Mouse (Mus musculus): Measurements from ENCODE around the gene Pde1a. TPM values are rescaled to one million over a fixed set of nuclear protein-coding genes. Genes with fewer than 3 reads are reported as not detected.
"Not testable (repeated sequence)": the region's sequence is repeated elsewhere in the genome, so short reads cannot be mapped to it uniquely, and the experiment has no call there.

The Pde1a gene
- polyA plus RNA-seq, 1 experiment from 2014 or later = 17.8 TPM

DNA sequence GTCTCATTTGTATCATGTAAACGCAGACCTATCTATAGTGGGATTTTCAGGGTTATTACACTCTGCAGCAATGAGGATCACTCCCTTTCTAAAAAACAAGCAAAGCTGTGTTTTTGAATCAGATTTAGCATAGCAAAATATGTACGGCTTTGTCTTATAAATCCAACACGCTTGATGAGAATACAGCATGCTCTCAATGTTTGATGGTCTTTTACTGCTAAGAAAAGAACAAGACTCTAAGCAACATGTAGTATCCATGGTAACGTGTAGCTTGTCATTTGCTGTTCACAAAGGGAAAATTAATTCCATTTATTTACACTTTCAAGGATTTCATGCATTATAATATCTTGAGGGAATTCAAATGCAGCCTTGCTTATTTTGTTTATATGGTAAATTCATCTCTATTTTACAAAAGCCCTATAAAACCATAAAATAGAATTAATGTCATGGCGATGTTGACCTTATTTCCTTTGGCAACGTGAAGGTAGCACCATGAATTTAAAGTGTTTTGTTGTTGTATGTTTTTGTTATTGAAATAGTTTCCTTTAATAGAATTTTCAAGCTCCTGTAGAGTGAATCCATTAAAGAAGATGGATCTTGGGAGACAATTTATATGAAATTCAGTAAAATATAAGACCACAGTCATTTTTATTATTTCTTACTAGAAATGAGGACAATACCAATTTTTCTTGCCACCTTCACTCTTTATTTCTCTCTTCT, 245.5 kb downstream of the Pde1a start:
- 88% methylated on average over 6 of the region's 6 CpGs for WGBS
- no peaks in the 10 kb centered on the region for H3K9me3 ChIP-seq (ENCODE audit: low read length)
- no peak overlapping the region for H3K4me3 ChIP-seq (ENCODE audit: low read length)
- no peaks in the 10 kb centered on the region for H3K36me3 ChIP-seq (ENCODE audit: insufficient read depth, low read length)
- no peak overlapping the region for H3K4me2 ChIP-seq (replicated peaks; ENCODE audit: low read depth, low read length)
- H3K27ac ChIP-seq (ENCODE audit: low read length) = no peak overlapping the region
- H3K9ac ChIP-seq (replicated peaks; ENCODE audit: low read length) = no peak overlapping the region
- no peak for ATAC-seq (ENCODE audit: low FRiP score, low TSS enrichment)
- H3K27me3 ChIP-seq (ENCODE audit: insufficient read depth, low read length) = no peaks in the 10 kb centered on the region
- H3K4me1 ChIP-seq (ENCODE audit: insufficient read depth, low read length) = no peaks in the 10 kb centered on the region

DNA sequence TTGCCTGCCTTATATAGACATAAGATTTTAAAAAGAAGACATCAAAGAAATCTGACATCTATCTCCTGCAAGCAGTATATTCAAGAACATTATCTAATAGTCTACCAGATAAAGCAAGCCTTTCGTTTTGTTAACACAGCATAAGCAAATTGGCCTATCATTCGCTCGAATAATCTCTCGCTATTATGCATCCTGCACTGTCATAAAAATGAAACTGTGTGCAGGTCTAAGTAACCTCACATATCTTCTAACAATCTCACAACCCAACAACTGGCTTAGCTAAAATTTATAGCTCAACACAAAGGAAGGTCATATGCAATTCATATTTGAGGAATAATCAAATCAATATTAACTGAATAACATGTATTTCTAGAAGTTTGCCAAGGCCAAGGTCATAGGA, 246.0 kb downstream of the Pde1a start:
- H3K4me2 ChIP-seq (replicated peaks; ENCODE audit: low read depth, low read length) = no peak overlapping the region
- no peak overlapping the region for H3K4me3 ChIP-seq (ENCODE audit: low read length)
- no peak overlapping the region for H3K27ac ChIP-seq (ENCODE audit: low read length)
- H3K36me3 ChIP-seq (ENCODE audit: insufficient read depth, low read length) = no peaks in the 10 kb centered on the region
- no peak for ATAC-seq (ENCODE audit: low FRiP score, low TSS enrichment)
- no peaks in the 10 kb centered on the region for H3K4me1 ChIP-seq (ENCODE audit: insufficient read depth, low read length)
- no peaks in the 10 kb centered on the region for H3K9me3 ChIP-seq (ENCODE audit: low read length)
- WGBS = 92% methylated on average over 4 of the region's 4 CpGs
- no peak overlapping the region for H3K9ac ChIP-seq (replicated peaks; ENCODE audit: low read length)
- no peaks in the 10 kb centered on the region for H3K27me3 ChIP-seq (ENCODE audit: insufficient read depth, low read length)

DNA sequence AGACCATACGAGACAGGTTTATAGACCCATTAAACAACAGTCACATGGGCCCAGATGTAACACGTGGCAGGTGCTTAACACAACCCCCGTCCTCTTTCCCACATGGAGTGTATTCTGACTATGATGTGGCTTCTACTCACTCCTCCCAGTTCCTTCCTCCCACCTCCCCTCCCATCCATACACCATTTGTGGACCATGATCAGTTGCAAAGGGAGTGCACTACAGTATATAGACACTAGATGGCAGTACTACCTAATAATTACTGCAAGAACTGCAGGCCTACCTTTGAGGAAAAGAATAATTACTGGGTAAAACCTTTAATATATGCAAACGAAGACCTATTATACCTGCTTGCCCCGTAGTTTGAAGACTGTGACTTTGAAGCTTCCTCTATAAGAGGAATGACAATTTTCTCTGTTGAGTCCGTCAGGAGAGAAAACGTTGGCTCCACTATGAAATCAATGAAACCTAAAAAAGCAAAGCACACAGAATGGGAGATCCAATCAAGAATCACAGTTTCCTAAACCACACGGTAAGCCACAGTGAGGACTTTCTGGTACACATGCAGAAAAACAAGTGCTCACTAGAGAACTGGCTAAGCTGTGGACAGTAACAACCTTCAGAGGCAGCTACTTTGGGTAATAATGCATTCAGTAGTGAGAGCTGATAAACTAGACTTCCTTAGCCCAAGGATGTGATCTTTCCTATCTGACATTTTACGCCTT, 263.8 kb downstream of the Pde1a start:
- WGBS = 44% methylated on average over 9 of the region's 9 CpGs
- Histone ChIP-seq H3K9ac (replicated peaks; ENCODE audit: low read length) (no peak overlapping the region), H3K4me2 (replicated peaks; ENCODE audit: low read depth, low read length) (no peak overlapping the region), H3K27me3 (ENCODE audit: insufficient read depth, low read length) (no peaks in the 10 kb centered on the region), H3K27ac (ENCODE audit: low read length) (no peak overlapping the region), H3K36me3 (ENCODE audit: insufficient read depth, low read length) (no peaks in the 10 kb centered on the region), H3K4me3 (ENCODE audit: low read length) (no peak overlapping the region), H3K4me1 (ENCODE audit: insufficient read depth, low read length) (no peaks in the 10 kb centered on the region), H3K9me3 (ENCODE audit: low read length) (no peaks in the 10 kb centered on the region)
- peak; percentile 61; the same call in 1 of the 2 replicates for ATAC-seq (ENCODE audit: low FRiP score, low TSS enrichment)

DNA sequence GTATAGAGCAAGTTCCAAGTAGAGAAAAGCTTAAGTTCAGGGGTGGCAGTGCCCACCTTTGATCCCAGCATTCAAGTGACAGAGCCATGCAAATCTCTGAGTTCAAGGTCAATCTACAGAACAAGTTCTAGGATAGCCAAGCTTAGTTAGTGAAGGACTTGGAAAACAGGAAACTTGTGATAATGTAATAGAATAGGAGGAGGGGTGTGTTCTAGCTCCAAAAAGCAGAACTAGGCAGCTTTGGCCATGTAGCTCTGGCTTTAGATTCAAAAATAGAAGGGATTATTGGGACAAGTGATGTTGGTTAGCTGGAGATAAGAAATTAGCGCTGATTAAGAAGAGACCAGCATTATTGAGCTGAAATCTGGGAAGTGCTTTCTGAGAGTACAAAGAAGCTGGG, 272.4 kb downstream of the Pde1a start:
- Histone ChIP-seq H3K27ac (ENCODE audit: low read length) (no peak overlapping the region), H3K4me1 (ENCODE audit: insufficient read depth, low read length) (no peaks in the 10 kb centered on the region), H3K9me3 (ENCODE audit: low read length) (no peaks in the 10 kb centered on the region), H3K4me2 (replicated peaks; ENCODE audit: low read depth, low read length) (no peak overlapping the region), H3K27me3 (ENCODE audit: insufficient read depth, low read length) (no peaks in the 10 kb centered on the region), H3K36me3 (ENCODE audit: insufficient read depth, low read length) (no peaks in the 10 kb centered on the region), H3K9ac (replicated peaks; ENCODE audit: low read length) (no peak overlapping the region), H3K4me3 (ENCODE audit: low read length) (no peak overlapping the region)
- ATAC-seq (ENCODE audit: low FRiP score, low TSS enrichment) = no peak
- WGBS = 97% methylated on average over 1 of the region's 1 CpGs

DNA sequence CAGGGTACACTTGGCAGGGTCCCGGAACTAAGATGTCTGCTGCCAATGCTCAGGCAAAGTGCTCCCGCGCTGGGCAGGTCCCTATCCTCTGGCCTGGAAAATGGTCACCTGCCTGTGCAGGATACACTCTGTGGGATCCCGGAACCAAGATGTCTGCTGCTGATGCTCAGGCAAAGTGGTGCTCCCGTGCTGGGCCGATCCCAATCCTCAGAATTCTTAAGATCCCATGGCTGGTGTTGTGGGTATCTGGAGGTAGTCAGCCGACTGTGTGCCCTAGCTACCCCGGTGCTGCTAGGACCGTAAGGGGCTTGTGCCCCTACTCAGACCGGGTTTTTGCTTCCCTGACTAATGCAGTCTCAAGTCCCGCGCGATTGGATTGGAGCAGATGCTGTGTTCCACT, 281.9 kb downstream of the Pde1a start:
- not testable (repeated sequence) for H3K27ac ChIP-seq (ENCODE audit: low read length); H3K4me2 ChIP-seq (replicated peaks; ENCODE audit: low read depth, low read length); H3K9ac ChIP-seq (replicated peaks; ENCODE audit: low read length); H3K9me3 ChIP-seq (ENCODE audit: low read length); H3K4me1 ChIP-seq (ENCODE audit: insufficient read depth, low read length); H3K27me3 ChIP-seq (ENCODE audit: insufficient read depth, low read length); ATAC-seq (ENCODE audit: low FRiP score, low TSS enrichment); H3K4me3 ChIP-seq (ENCODE audit: low read length); H3K36me3 ChIP-seq (ENCODE audit: insufficient read depth, low read length)
- WGBS = 89% methylated on average over 13 of the region's 13 CpGs

DNA sequence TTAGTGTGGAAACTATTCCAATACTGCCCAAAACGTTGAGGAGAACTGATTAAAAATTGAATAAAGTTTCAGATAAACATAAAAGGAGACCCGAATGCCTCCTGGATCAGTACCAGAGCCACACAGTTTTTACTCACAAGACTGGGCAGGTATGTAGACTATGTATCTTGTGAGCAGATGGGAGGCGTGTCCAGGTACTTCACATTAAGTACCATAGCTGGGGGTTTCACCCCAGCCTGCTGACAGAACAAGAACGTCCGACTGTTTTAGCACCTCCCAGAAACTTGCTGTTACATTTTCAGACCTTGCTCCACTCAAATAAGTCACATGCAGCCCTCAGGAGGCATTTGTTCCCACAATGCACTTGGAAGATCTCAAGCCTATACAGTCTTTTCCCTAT, 289.7 kb downstream of the Pde1a start:
- no peak overlapping the region for H3K27ac ChIP-seq (ENCODE audit: low read length)
- no peak overlapping the region for H3K4me2 ChIP-seq (replicated peaks; ENCODE audit: low read depth, low read length)
- H3K9me3 ChIP-seq (ENCODE audit: low read length) = no peaks in the 10 kb centered on the region
- no peak for ATAC-seq (ENCODE audit: low FRiP score, low TSS enrichment)
- no peaks in the 10 kb centered on the region for H3K27me3 ChIP-seq (ENCODE audit: insufficient read depth, low read length)
- 66% methylated on average over 5 of the region's 5 CpGs for WGBS
- H3K36me3 ChIP-seq (ENCODE audit: insufficient read depth, low read length) = no peaks in the 10 kb centered on the region
- no peak overlapping the region for H3K4me3 ChIP-seq (ENCODE audit: low read length)
- H3K4me1 ChIP-seq (ENCODE audit: insufficient read depth, low read length) = no peaks in the 10 kb centered on the region
- no peak overlapping the region for H3K9ac ChIP-seq (replicated peaks; ENCODE audit: low read length)

DNA sequence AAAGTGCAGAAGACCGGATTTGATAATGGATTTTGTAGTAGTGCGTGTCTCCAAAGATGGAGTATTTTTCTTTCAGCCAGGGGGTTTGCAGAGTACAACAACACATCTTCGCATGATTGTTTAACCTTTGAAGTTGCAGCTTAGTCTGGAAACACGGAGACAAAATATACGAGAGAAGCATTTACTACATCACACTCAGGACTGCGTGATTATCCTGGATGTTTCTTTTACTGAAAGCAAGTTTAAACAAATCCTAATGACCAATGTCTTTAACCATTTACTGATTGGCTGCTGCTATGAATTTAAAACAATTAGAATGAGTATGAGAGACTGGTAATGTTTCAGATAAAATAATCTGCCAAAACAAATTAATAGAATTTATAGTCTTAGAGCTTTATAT, 290.2 kb downstream of the Pde1a start:
- ATAC-seq (ENCODE audit: low FRiP score, low TSS enrichment) = no peak
- no peaks in the 10 kb centered on the region for H3K9me3 ChIP-seq (ENCODE audit: low read length)
- H3K4me3 ChIP-seq (ENCODE audit: low read length) = no peak overlapping the region
- no peaks in the 10 kb centered on the region for H3K4me1 ChIP-seq (ENCODE audit: insufficient read depth, low read length)
- no peak overlapping the region for H3K4me2 ChIP-seq (replicated peaks; ENCODE audit: low read depth, low read length)
- WGBS = 61% methylated on average over 6 of the region's 6 CpGs
- H3K36me3 ChIP-seq (ENCODE audit: insufficient read depth, low read length) = no peaks in the 10 kb centered on the region
- H3K27me3 ChIP-seq (ENCODE audit: insufficient read depth, low read length) = no peaks in the 10 kb centered on the region
- no peak overlapping the region for H3K9ac ChIP-seq (replicated peaks; ENCODE audit: low read length)
- H3K27ac ChIP-seq (ENCODE audit: low read length) = no peak overlapping the region

DNA sequence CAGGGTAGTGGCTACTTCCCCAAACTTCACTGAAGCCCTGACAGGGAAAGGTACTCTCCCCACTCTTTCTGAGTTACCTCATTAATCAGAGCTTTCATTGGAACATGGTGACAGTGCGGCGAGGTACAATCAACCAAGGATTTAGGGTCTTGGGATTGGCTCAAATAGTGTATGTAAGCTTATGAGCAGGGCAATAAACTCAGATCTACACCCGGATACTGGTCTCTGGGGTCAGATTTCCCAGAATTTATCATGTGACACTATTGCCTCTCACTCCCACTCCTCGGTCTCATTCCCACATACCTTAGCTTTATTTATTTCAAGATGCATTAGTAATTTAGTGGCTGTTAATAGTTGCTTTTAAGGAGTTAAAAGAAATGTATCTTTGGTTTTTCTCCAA, 303.4 kb downstream of the Pde1a start:
- H3K9me3 ChIP-seq (ENCODE audit: low read length) = no peaks in the 10 kb centered on the region
- ATAC-seq (ENCODE audit: low FRiP score, low TSS enrichment) = peak; percentile 42; the same call in 1 of the 2 replicates
- no peak overlapping the region for H3K4me3 ChIP-seq (ENCODE audit: low read length)
- WGBS = 28% methylated on average over 4 of the region's 4 CpGs
- H3K9ac ChIP-seq (replicated peaks; ENCODE audit: low read length) = no peak overlapping the region
- H3K4me2 ChIP-seq (replicated peaks; ENCODE audit: low read depth, low read length) = no peak overlapping the region
- no peaks in the 10 kb centered on the region for H3K36me3 ChIP-seq (ENCODE audit: insufficient read depth, low read length)
- H3K4me1 ChIP-seq (ENCODE audit: insufficient read depth, low read length) = no peaks in the 10 kb centered on the region
- no peaks in the 10 kb centered on the region for H3K27me3 ChIP-seq (ENCODE audit: insufficient read depth, low read length)
- no peak overlapping the region for H3K27ac ChIP-seq (ENCODE audit: low read length)

DNA sequence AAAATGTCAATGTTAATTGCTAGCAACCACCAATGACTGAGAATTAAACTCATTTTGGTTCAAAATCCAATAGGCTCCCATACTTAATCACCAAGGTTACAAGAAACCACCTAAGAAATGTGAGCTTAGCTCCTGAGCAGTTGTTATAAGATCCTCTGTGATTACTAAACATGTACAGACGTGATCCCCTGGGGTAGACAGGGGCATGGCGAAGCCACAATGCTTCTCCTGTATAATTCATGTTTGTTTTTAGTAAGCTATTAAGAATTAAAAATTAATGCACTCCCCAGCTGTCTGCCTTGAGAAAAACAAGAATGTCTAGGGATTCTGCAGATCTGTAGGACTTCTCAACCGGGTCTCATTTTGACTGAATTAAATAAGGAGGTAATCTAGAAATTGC, 309.7 kb downstream of the Pde1a start:
- no peak for ATAC-seq (ENCODE audit: low FRiP score, low TSS enrichment)
- no peak overlapping the region for H3K4me2 ChIP-seq (replicated peaks; ENCODE audit: low read depth, low read length)
- no peaks in the 10 kb centered on the region for H3K36me3 ChIP-seq (ENCODE audit: insufficient read depth, low read length)
- no peak overlapping the region for H3K4me3 ChIP-seq (ENCODE audit: low read length)
- H3K9me3 ChIP-seq (ENCODE audit: low read length) = no peaks in the 10 kb centered on the region
- peaks cover 11% of the 10 kb centered on the region for H3K4me1 ChIP-seq (ENCODE audit: insufficient read depth, low read length)
- H3K27ac ChIP-seq (ENCODE audit: low read length) = no peak overlapping the region
- no peak overlapping the region for H3K9ac ChIP-seq (replicated peaks; ENCODE audit: low read length)
- 74% methylated on average over 3 of the region's 3 CpGs for WGBS
- H3K27me3 ChIP-seq (ENCODE audit: insufficient read depth, low read length) = no peaks in the 10 kb centered on the region
